Mouse (Mus musculus) E14TG2a.4 (cell line): ENCODE data around the gene St6galnac3.

Experiments
- CTCF ChIP-seq: conservative IDR thresholded peaks from 2 replicates; pipeline ENCODE4 v1.5.1; 2014; ENCODE audit warnings: low read length
- POU5F1 ChIP-seq: IDR thresholded peaks from 2 replicates; pipeline ENCODE4 v1.6.1; 2014; ENCODE audit warnings: low read length, borderline replicate concordance

- TF ChIP-seq POU5F1 (no peak), CTCF (no peak)
These were observed 106.0 kb downstream of the St6galnac3 start for GRCm38 (mm10) chr3:153618976-153619375.
